Mouse (Mus musculus): ENCODE data around the gene D16Ertd472e. TPM values are rescaled to one million over a fixed set of nuclear protein-coding genes. Genes with fewer than 3 reads are reported as not detected.

D16Ertd472e gene
- polyA plus RNA-seq, 2 experiments = 10.9 to 17.8 TPM

- DNase-seq (ENCODE audit: low spot score) = no peak
- H3K9ac ChIP-seq (ENCODE audit: low read depth, low read length, severe bottlenecking) = no peak overlapping the region
- H3K36me3 ChIP-seq (ENCODE audit: control insufficient read depth, insufficient read depth, low read length) = no peaks in the 10 kb centered on the region
- H3K4me1 ChIP-seq (ENCODE audit: control insufficient read depth, insufficient read depth, low read length) = peaks cover 16% of the 10 kb centered on the region
- H3K4me3 ChIP-seq (replicated peaks; ENCODE audit: low read length) = no peak overlapping the region
- no peaks in the 10 kb centered on the region for H3K9me3 ChIP-seq (ENCODE audit: control insufficient read depth, low read length)
- ATAC-seq (ENCODE audit: low FRiP score, low read depth) = no peak
- no peak for TF ChIP-seq POLR2A (IDR thresholded peaks at IDR 0.05; ENCODE audit: borderline replicate concordance, extremely low read depth, insufficient read depth, insufficient read length)
- H3K27me3 ChIP-seq (ENCODE audit: control insufficient read depth, insufficient read depth, low read length) = no peaks in the 10 kb centered on the region
- 45% methylated on average over 4 of the region's 4 CpGs for WGBS
- H3K4me2 ChIP-seq (replicated peaks; ENCODE audit: low read depth, low read length, severe bottlenecking) = no peak overlapping the region
- H3K27ac ChIP-seq (replicated peaks; ENCODE audit: low read depth, low read length) = no peak overlapping the region
Observed at GRCm38 (mm10) chr16:78573016-78573415, 3.5 kb downstream of the D16Ertd472e start.

GRCm38 (mm10) chr16:78564110-78564821, 12.2 kb downstream of the D16Ertd472e start:
- Histone ChIP-seq H3K27me3 (ENCODE audit: control insufficient read depth, insufficient read depth, low read length) (no peaks in the 10 kb centered on the region), H3K4me3 (replicated peaks; ENCODE audit: low read length) (no peak overlapping the region), H3K27ac (replicated peaks; ENCODE audit: low read depth, low read length) (no peak overlapping the region), H3K4me1 (ENCODE audit: control insufficient read depth, insufficient read depth, low read length) (no peaks in the 10 kb centered on the region), H3K9me3 (ENCODE audit: control insufficient read depth, low read length) (no peaks in the 10 kb centered on the region), H3K4me2 (replicated peaks; ENCODE audit: low read depth, low read length, severe bottlenecking) (no peak overlapping the region), H3K9ac (ENCODE audit: low read depth, low read length, severe bottlenecking) (no peak overlapping the region), H3K36me3 (ENCODE audit: control insufficient read depth, insufficient read depth, low read length) (peaks cover 32% of the 10 kb centered on the region)
- DNase-seq (ENCODE audit: low spot score) (no peak), ATAC-seq (ENCODE audit: low FRiP score, low read depth) (no peak)
- 85% methylated on average over 13 of the region's 13 CpGs for WGBS
- TF ChIP-seq POLR2A (IDR thresholded peaks at IDR 0.05; ENCODE audit: borderline replicate concordance, extremely low read depth, insufficient read depth, insufficient read length) = no peak

GRCm38 (mm10) chr16:78563093-78563971, 13.2 kb downstream of the D16Ertd472e start:
- H3K9ac ChIP-seq (ENCODE audit: low read depth, low read length, severe bottlenecking) = no peak overlapping the region
- WGBS = 84% methylated on average over 15 of the region's 15 CpGs
- no peak overlapping the region for H3K4me2 ChIP-seq (replicated peaks; ENCODE audit: low read depth, low read length, severe bottlenecking)
- H3K9me3 ChIP-seq (ENCODE audit: control insufficient read depth, low read length) = no peaks in the 10 kb centered on the region
- H3K27me3 ChIP-seq (ENCODE audit: control insufficient read depth, insufficient read depth, low read length) = no peaks in the 10 kb centered on the region
- H3K4me3 ChIP-seq (replicated peaks; ENCODE audit: low read length) = no peak overlapping the region
- H3K36me3 ChIP-seq (ENCODE audit: control insufficient read depth, insufficient read depth, low read length) = peaks cover 36% of the 10 kb centered on the region
- DNase-seq (ENCODE audit: low spot score) = no peak
- no peak overlapping the region for H3K27ac ChIP-seq (replicated peaks; ENCODE audit: low read depth, low read length)
- H3K4me1 ChIP-seq (ENCODE audit: control insufficient read depth, insufficient read depth, low read length) = no peaks in the 10 kb centered on the region
- ATAC-seq (ENCODE audit: low FRiP score, low read depth) = no peak
- no peak for TF ChIP-seq POLR2A (IDR thresholded peaks at IDR 0.05; ENCODE audit: borderline replicate concordance, extremely low read depth, insufficient read depth, insufficient read length)

GRCm38 (mm10) chr16:78560627-78561026, 15.9 kb downstream of the D16Ertd472e start:
- Histone ChIP-seq H3K4me2 (replicated peaks; ENCODE audit: low read depth, low read length, severe bottlenecking) (no peak overlapping the region), H3K9ac (ENCODE audit: low read depth, low read length, severe bottlenecking) (no peak overlapping the region), H3K9me3 (ENCODE audit: control insufficient read depth, low read length) (no peaks in the 10 kb centered on the region), H3K27ac (replicated peaks; ENCODE audit: low read depth, low read length) (no peak overlapping the region), H3K36me3 (ENCODE audit: control insufficient read depth, insufficient read depth, low read length) (peaks cover 44% of the 10 kb centered on the region), H3K4me1 (ENCODE audit: control insufficient read depth, insufficient read depth, low read length) (no peaks in the 10 kb centered on the region), H3K27me3 (ENCODE audit: control insufficient read depth, insufficient read depth, low read length) (no peaks in the 10 kb centered on the region), H3K4me3 (replicated peaks; ENCODE audit: low read length) (no peak overlapping the region)
- no peak for TF ChIP-seq POLR2A (IDR thresholded peaks at IDR 0.05; ENCODE audit: borderline replicate concordance, extremely low read depth, insufficient read depth, insufficient read length)
- DNase-seq (ENCODE audit: low spot score) = no peak
- WGBS = 93% methylated on average over 5 of the region's 5 CpGs
- ATAC-seq (ENCODE audit: low FRiP score, low read depth) = no peak

- ATAC-seq (ENCODE audit: low FRiP score, low read depth) (no peak), DNase-seq (ENCODE audit: low spot score) (no peak)
- H3K4me1 ChIP-seq (ENCODE audit: control insufficient read depth, insufficient read depth, low read length) = no peaks in the 10 kb centered on the region
- WGBS = 89% methylated on average over 15 of the region's 15 CpGs
- H3K27ac ChIP-seq (replicated peaks; ENCODE audit: low read depth, low read length) = no peak overlapping the region
- peaks cover 40% of the 10 kb centered on the region for H3K36me3 ChIP-seq (ENCODE audit: control insufficient read depth, insufficient read depth, low read length)
- TF ChIP-seq POLR2A (IDR thresholded peaks at IDR 0.05; ENCODE audit: borderline replicate concordance, extremely low read depth, insufficient read depth, insufficient read length) = no peak
- H3K9me3 ChIP-seq (ENCODE audit: control insufficient read depth, low read length) = no peaks in the 10 kb centered on the region
- H3K27me3 ChIP-seq (ENCODE audit: control insufficient read depth, insufficient read depth, low read length) = no peaks in the 10 kb centered on the region
- no peak overlapping the region for H3K9ac ChIP-seq (ENCODE audit: low read depth, low read length, severe bottlenecking)
- no peak overlapping the region for H3K4me3 ChIP-seq (replicated peaks; ENCODE audit: low read length)
- no peak overlapping the region for H3K4me2 ChIP-seq (replicated peaks; ENCODE audit: low read depth, low read length, severe bottlenecking)
Observed at GRCm38 (mm10) chr16:78560063-78560462, 16.4 kb downstream of the D16Ertd472e start.

All from limb, embryonic 14.5 days (tissue).